Mouse (Mus musculus) embryo, embryonic 10 days (tissue): ENCODE data around the gene C6.

ENCODE experiments used
- DNase-seq: peaks from one replicate; pipeline ENCODE4 v3.0.0-alpha.2; 2015; ENCODE audit warnings: low spot score

The C6 gene

GRCm38 (mm10) chr15:4726830-4727310 is at the start of gene C6:
Gene C6, plus strand, starts transcription at chr15:4727175.
- DNase-seq = no peak

GRCm38 (mm10) chr15:4697604-4698003 is 29.4 kb upstream of the C6 start:
- no peak for DNase-seq

DNA sequence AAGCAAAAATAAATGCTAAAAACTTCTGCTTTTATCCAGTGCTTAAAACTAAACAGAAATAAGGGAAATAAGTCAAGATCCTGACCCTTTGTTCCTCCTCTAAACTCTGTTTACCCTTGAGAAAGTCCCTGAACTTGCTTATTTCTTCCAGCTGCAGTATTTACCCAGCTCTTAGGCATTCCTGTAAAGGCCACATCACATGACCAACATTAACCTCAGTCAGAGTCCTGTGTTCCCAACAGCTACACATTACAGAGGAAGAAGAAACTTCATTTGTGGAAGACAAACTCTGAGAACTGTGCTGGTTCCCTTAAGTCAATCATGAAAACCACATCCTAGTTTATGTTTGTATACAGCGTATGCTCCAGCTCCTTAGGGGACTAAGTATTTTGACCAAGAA is 7.2 kb downstream of the C6 start:
- no peak for DNase-seq

DNA sequence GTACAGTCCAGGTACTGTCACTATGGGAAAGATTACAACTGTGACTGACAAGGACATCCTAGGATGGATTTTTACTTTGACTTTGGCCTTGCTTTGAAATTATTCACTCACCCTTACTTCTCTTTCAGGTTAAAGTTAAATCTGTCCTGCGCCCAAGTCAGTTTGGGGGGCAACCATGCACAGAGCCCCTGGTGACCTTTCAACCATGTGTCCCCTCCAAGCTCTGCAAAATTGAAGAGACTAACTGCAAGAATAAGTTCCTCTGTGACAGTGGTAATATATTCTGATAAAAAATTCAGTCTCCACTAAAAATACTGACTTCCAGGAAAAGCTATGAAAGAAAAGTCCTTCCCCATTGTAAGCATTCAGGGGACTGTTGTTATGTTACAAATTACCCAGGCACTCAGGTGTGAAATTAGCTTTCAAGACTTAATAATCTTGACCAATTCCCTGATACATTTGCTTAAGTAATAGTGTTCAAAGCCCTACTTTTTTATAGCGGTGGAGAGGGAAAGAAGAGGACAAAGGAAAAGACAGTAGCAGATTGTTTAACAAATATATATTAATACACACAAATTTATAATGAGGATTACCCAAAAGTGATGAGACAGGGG is 8.1 kb downstream of the C6 start:
- no peak for DNase-seq

GRCm38 (mm10) chr15:4747656-4748055 is 20.7 kb downstream of the C6 start:
- no peak for DNase-seq

- DNase-seq = no peak
Observed at GRCm38 (mm10) chr15:4790378-4790777, 63.4 kb downstream of the C6 start.

GRCm38 (mm10) chr15:4796861-4797260 is 69.9 kb downstream of the C6 start:
- DNase-seq = no peak

- no peak for DNase-seq
Observed at GRCm38 (mm10) chr15:4804256-4804655, 77.3 kb downstream of the C6 start.

- no peak for DNase-seq
Observed at GRCm38 (mm10) chr15:4808131-4808530, 81.2 kb downstream of the C6 start.

DNA sequence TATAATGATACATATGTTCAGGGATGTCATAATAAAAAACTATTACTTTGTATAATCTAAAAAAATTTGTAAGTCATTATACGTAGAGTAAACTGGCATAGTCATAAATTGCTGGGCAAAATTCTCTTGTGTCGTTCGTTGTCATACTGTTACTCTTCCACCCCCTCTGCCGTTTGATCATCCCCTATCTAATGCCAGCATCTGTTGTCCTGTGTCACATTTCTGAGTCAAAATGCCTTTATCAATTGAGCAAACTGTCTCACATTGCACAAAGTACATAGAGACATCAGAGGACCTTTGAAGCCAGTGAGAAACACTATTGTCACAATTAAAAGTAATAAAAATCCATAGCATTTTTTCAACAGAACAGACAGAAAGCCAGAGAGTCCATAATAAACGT is 88.0 kb downstream of the C6 start:
- no peak for DNase-seq

GRCm38 (mm10) chr15:4815711-4816110 is 88.7 kb downstream of the C6 start:
- no peak for DNase-seq

DNA sequence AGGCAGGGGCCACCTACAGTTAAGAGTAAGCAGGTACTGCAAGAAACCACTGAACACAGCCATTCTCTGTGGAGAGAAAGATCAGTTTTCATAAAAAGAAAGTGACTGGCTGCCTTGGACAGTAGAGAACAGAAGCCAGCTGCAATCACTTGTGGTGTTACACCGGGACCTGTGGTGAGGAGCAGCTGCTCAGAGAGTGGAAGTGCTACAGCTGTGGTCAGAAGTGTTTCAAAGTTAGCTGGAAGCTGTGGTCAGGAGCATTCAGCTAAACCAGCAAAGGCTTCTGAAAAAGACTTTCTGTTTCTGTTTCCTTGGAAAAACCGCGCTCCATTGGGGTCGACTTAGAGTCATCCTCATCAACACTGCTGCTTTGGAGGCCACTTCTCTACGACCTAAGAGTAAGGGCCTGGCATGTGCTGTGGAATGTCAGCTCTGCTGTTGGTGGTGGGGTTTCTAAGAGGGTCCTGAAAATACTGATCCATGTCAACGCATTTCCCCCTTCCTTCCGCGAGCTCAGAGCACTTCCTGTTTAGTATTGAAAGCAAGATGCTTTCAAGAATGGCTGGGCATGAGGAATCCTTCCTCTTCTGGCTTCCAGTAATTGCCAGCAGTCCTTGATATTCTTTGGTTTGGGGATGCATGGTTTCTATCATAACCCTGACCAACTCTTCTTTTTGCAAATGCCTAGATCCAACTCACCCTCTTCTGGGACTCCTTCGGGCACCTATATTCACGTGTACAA is 89.9 kb downstream of the C6 start:
- no peak for DNase-seq

- DNase-seq = peak; percentile 8
Observed at GRCm38 (mm10) chr15:4818437-4818836, 91.5 kb downstream of the C6 start.

DNA sequence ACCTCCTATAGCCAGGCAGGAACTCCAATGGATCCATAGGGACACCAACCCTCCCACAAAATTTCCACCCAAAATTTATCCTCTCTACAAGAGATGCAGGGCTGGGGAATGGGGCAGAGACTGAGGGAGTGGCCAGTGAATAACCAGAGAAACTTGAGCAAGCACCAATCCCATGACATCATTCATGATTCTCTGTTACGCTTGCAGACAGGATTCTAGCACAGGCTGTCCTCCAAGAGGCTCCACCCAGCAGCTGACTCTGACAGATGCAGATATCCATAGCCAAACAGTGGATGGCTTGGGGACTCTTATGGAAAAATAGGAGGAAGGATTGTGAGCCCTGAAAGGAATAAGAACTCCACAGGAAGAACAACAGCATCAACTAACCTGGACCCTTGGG is 94.2 kb downstream of the C6 start:
- DNase-seq = no peak

DNA sequence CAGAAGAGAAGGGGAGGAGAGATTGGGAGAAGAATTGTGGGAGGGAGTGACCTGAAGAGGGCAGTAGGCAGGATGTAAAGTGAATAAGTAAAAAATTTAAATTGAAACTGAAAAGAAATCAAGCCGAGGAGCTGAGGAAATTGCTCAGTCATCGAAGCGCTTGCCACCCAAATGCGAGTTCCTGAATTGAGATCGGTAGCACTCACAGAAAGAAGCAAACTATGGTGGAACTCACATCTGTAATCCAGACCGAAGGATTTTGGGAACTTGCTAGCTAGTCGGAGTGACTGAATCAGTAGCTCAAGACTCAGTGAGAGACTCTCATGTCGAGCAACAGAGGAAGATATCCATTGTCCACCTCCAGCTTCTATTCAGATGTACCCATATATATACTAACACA is 94.8 kb downstream of the C6 start:
- no peak for DNase-seq

DNA sequence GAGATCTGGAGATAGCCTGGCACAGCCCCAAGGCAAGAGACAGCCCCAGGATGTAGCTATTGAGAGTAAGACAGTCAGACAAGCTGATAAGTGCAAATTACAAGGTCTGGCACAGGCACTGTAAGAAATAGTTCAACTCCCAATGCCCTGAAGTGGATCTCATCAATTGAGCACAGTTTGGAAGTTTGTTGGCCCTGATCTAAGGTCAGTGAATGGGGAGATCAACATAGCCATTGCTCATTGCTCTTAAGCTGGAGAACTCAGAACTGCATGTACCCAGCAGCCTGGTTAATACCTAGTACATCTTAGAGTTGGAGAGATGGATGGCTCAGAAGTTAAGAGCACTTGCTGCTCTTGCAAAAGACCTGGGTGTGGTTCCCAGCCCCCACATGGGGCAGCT is 100.8 kb downstream of the C6 start:
- DNase-seq = no peak

DNA sequence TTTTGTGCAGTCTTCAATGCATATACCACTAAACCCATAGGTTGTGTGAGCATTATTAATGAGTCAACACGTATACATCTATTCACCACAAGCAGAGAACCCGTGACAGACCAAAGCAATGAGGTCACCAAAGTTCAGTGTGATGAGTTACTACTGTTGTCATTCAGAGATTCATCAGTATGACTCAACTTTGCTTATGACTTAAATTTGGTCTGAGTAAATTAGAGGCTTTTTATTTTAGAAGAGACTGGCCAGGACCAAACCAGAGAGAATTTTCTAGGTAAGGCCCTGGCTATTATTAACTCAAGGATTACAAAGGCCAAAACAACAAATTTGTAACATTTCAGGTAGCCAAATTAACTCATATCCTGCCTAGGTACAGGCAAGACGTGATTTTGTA is 109.4 kb downstream of the C6 start:
- DNase-seq = no peak

- DNase-seq = no peak
Observed at GRCm38 (mm10) chr15:4850015-4850414, 123.0 kb downstream of the C6 start.
